Mouse (Mus musculus): ENCODE results near the gene Itprid2.

DNA sequence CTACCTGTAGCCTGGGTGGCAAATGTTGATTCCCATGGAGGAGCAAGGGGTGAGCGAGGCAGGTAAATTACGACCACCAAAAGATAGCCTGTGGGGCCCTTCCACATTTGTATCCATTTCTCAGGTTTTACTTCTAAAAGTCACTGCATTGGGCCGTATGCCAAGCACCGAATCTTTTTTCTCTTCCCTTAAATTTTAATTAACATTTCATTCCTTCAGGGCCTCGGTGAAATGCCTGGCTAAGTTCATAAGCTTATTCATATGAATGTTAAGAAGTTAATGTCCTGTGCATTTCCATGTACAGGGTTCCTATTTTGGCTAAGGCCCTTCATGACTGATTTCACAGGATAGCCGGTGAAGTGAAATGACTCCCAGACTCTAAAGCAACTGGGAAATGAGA is 32.8 kb upstream of the Itprid2 start:
- TF ChIP-seq POLR2A (IDR thresholded peaks at IDR 0.05; ENCODE audit: borderline replicate concordance, extremely low read depth, low read depth, low read length) = no peak
- TF ChIP-seq CTCF (IDR thresholded peaks at IDR 0.05; ENCODE audit: insufficient read depth, low read length) = no peak
